Mouse (Mus musculus) frontal cortex, postnatal 10 days (tissue): Measurements from ENCODE around the gene F2rl2.

Experiments used
- DNase-seq, 2 experiments: peaks; one replicate each; pipeline ENCODE4 v3.0.0; 2022; ENCODE audit warnings: low spot score in 2 of 2, mixed read lengths in 1 of 2

The F2rl2 gene

DNA sequence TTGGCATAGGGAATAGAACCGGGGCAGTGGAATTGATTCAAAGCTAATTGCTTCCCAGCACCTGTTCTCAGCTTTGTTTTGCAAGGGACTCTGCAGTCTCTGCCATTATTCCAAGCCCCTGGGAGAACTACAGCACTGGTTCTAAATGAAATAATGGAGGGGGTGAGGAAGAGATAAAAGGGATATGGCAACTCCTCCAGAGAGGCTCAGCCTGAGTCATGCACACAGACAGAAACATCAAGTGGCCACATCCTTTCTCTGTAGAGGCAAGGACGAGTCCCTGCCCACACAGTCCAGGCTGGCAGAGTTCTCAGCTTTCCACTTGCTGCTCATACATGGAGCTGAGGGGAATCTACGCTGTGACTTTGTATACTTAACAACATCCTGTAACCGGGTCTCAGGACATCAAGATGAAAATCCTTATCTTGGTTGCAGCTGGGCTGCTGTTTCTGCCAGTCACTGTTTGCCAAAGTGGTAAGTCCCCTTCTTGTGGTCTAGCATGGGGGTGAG is at the start of gene F2rl2:
Gene F2rl2 (plus strand): TSS at position 200 of the 510 bp plus-strand sequence.
- no peak for DNase-seq

DNA sequence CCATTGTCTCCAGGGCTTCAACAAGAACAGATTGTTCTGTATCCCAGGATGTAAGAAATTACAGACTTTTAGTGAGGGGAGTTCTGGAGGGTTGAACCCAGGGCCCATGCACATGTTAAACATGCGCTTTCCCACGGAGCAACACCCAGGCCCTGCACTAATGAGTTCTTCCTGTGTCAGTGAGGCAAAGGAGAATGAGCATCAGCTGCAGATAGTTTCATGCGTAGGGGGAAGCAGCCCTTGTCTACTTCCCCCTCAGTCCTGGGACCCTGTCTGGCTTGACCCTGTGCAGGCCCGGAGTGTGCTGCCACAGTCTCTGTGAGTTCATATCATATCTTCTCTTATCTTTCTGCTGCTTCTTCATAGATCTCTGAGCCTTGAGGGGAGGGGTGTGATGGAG is 49.4 kb upstream of the F2rl2 start:
- no peak for DNase-seq

DNA sequence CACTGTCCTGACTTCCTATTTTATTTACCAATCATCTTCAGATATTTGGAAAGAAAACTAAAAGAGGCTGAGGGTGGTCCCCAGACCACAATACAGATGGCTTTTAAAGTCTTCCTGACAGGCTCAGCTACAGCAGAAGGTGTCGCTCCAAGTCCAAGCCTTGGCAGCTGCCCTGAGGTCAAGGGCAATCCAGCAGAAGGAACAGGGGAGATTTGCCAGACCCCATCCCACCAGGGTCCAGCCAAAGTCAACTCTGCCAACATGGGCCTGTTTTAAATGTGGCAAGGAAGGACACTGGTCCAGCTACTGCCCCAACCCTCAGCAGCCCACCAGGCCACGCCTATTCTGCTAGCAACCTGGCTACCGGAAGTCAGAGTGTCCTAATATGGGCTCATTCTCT is 46.7 kb upstream of the F2rl2 start:
- no peak for DNase-seq

DNA sequence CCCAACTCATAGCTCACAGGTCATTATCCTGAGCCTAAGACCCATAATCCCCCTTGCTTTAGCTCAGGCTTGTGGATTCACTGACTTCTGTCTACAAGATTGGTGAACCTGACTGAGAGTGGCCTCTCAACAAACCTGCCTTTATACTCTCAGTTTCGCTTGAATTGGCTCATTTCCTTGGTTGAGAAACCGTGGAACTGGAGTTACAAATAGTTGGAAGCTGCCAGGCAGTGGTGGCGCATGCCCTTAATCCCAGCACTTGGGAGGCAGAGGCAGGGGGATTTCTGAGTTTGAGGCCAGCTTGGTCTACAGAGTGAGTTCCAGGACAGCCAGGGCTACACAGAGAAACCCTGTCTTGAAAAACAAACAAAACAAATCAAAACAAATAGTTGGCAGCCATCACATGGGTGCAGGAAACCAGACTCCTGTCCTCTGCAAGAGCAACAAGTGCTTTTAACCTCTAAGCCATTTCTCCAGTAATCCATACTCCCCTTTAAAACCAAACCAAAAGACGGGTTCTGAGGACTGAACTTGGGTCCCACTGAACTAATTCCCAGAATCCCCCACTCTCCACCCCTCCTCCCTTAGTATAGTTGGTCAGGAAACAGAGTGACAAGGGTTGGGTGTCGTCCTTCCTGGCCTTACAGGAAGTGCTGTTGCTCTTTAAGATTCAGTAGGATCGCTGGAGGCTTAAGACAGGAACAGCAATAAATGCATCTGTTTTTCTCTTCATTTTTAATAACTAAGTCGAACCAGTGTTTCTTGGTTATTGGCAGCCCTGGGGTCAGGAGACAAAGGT is 44.6 kb upstream of the F2rl2 start:
- no peak for DNase-seq

DNA sequence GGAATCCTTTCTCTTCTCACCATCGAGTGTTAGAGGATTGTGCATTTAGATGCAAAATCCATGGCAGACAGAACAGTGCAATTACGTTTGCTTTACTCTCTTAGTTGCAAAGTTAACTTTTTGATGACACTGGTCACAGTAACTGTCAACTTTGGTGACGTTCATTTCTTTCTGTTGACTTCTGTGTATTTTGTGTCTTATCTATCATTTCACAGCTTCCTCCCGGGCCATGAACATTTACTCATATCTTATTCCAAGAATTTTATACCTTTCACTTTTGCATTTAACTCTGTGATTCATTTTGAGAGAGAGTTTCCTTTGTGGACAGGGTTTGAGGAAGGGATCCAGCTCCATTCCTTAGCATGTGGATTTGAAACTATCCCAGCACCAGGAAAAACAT is 43.0 kb upstream of the F2rl2 start:
- no peak for DNase-seq

DNA sequence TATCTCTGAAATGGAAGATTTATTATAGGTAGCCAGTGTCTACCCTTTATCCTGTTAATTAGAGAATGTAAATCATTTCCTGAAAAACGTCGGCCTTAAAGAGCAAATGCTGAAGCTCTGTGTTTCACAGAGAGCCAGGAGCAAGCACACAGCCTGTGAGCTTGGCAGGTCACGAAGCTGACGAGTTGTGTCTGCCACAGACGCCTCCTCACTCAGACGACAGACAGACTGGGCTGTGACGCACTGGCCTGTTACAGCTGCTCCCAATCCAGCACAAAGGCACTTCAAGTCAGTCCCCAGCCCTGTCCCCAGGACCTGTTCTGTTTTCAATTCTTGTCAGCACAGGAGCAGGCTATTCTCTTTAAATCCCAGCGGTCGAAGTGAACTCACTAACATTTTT is 41.4 kb upstream of the F2rl2 start:
- DNase-seq = no peak

DNA sequence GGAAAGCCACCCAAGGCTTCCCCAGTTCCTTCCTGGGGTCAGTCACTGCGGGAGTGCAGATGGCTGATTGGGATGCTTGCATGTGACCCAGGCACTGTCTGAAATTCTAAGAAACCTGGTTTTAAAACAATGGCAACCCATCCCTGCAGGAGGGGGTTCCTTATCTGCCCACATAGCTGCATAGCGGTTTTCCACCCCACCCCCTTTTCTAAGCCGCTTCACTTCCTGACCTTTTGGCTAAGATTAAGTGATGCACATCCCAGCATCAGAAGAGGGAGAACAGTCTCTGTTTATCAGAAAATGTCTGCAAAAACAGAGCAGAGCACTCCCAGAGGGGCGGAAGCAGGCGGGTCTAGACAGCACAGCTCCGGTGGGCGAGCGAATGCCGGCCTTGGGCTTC is 39.5 kb upstream of the F2rl2 start:
- no peak for DNase-seq

DNA sequence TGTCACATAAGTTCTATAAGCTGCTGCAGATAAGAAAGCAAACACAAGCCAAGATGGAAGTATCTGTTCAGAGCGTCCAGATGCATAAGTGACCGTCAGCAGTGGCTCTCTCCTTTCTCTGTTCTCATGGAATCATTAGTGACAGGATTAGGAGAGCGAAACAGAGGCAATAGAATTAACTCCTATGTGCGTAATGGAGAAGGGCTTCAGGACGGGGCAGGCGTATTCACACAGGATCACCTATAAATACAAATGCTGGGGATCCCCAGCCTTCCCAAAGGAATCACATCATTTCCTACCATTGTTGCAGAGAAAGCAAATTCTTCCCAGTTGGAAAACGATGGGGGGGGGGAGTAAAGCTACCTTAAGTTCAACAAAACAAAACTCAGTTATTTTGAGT is 37.2 kb upstream of the F2rl2 start:
- no peak for DNase-seq

DNA sequence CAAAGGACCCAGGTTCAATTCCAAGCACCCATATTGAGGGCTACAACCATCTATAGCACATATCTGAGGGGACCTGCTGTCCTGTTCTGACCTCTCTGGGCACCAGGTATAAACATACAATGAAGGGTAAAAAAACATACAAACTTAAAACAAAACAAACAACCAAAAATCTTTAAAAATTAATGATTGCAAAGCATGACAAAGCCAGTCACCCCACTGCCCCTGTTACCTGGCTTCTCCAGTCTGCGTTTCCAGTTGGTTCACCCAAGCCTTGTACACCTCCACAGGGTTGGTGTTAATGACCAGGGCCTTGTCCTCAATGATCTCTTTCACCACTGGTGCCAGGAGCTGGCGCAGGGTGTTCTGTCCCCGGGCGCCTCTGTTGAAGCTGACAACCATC is 32.8 kb upstream of the F2rl2 start:
- DNase-seq = no peak

DNA sequence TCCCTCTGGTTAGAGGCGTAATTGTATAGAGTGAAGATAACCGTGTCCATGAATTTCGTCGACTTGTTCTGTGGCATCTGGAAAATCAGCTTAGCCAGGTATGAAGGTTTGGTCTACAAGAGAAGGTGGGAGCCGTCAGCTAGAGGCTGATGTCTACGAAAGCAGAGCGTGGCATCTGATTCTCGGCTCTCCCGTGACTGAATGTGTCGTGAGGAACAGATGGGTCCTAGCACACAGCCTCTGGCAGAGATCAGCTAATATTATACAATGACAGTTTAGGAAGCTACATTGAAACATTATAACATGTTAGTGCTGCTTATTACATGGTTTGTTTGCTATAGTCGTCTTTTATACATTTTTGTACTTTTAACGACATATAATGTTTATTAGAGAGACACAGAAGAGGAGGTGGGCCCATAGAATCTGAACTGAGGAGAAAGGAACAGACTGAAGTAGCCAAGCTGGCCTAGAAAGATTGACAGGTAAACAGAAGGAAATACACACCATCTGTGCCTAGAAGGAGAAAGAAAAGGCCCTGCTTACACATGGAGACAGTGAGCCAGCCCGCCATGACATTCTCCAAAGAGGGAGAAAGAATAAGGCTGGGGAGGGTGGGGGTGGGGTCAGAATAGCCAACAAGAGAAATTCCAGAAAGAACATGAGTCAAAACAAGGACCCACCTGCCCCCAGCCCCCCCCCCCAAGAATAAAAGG is 30.9 kb upstream of the F2rl2 start:
- no peak for DNase-seq

DNA sequence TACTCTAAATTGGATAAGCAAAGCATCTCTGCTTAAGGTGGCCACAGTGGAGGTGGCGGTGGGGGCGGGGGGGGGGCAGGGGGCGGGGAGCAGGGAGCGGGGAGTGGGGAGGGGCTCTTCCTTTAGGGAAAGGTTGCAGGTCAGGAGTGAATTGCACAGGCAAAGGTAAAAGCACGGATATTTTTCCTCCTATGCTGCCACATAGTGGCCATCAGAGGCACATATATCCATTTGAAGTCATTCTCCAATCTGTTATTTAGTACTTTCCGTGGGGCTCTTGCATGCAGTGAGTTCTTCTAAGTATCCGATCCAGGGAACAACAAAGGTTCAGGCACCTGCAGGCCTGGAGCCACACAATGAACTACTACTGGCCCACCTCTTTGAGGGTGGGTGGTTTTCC is 29.4 kb upstream of the F2rl2 start:
- DNase-seq = no peak

DNA sequence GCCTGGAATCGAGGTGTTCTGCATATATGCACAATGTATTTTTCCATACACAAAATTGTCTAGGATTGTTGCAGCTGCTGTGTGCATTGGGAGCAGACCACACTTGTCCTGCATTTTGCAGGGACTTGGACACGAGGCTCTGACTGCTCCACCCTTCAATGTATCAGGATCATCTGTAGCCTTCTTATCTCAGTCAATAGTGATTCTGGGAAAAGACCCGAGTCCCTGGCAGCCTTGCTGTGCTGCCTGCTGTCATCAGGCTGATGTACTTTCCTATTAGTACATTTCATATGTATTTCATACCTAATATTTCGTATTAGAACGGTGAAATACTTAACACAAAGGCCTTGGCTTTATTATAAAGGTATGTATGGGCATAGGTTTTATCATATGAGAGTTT is 26.1 kb upstream of the F2rl2 start:
- no peak for DNase-seq

DNA sequence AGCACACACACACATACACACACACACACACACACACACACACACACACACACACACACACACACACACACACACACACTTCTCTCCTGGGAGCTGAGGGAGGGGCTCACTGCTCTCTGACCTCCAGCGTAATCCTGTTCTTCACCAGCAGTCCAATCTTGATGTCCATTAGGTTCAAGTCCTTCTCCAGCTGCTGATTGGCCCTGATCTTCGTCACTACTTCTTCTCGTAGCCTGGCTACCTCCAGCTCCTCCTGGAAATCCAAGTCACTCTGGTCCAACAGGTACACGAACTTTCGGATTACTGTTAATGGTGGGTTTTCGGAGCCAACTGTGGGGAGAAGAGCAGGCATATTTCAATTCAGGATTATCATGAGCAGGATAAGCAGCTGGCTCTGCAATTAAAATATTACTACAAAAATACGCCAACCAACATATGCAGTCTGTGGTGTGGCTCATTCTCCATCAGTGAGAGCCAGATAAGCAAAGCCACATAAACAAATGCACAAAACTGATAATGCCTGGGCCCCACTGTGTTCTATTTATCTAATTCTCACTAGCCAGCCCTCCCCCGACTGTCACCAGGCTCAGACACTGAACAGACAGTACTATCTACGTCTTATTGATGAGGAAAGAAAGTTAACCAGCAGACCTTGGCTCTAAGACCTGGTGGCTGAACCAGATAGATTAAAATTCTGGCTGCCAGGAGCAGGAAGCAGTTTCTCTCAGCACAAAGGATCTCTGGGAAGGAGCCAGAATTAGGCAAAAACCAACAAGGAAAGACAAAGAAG is 25.4 kb upstream of the F2rl2 start:
- no peak for DNase-seq

DNA sequence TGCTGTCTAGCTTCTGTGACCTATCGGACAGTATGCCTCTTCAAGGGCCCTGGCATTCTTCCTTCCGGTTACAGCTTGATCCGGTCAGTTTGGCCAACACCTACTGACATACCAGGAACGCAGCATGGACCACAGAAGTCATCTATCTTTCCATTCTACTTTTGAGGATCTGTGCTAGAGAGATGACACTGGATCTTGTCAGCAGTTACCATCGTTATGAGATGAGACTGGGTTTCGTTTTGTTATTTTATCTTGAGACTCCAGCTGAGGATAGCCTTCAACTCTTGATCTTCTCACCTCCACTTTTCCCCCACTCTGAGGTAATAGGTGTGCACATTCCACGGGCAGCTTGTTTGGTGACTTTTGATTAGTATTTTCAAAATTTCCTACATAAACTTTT is 24.3 kb upstream of the F2rl2 start:
- no peak for DNase-seq

DNA sequence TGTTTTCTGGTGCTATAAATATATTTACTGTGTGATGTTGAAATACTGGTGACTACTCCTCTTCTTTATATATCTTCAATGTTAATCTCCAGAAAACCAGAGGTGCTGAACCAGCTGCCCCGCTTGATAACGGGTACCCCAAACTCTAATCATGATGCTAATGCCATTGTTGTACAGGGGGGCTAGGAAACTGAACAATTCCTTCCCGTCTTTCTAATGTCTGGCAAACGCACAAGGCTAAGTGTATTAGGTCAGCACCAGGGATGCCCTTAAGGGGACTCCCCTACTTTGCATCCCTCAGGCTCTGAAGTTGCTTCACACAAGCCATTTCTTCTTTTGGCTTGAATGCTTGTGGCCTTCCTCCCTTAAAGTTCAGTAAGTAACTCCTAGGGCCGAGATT is 17.6 kb upstream of the F2rl2 start:
- DNase-seq = no peak

DNA sequence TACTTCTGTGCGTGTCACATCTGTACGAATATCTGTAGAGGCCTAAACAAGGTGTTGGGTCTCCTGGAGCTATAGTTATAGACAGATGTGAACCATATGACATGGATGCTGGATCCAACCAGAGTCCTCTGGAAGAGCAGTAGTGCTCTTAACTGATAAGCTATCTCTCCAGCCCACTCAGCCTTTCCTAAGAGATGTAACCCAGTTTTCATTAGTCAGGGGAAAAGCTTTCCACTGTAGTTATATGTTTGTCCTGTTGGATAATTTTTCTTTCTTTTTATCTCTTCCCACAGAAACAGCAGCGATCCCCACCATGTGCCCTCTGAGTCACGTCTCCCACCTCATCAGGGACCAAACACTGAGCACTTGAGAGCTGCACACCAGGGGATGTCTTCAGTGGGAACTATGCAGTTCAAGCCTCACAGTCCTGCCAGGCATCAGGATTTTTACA is 17.1 kb upstream of the F2rl2 start:
- no peak for DNase-seq

DNA sequence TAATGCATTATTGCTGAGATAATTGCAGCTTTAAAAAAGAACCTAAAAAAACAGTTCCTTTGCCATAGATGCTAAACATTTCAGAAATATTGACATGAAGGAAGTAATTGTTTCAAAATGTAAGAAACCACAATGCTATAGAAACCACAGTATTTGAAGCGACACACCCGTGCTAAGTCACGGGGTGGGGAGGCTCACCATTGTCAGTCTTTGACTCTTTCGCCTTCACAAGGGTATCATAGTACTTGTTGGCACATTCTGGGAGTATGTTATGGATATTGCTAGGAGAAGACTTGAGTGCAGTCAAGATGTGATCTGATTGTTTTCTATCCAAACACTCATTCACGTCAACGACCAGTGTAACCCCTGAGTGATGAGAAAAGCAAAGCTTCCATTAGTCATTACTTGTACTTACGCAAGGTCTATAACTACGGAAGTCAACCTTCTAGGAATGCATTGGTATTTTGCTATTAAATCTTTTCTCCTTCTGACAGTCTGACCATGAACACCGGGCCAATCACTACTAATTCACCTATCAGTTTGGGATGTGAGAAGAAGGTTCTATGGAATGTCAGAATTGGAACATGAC is 11.9 kb upstream of the F2rl2 start:
- no peak for DNase-seq

DNA sequence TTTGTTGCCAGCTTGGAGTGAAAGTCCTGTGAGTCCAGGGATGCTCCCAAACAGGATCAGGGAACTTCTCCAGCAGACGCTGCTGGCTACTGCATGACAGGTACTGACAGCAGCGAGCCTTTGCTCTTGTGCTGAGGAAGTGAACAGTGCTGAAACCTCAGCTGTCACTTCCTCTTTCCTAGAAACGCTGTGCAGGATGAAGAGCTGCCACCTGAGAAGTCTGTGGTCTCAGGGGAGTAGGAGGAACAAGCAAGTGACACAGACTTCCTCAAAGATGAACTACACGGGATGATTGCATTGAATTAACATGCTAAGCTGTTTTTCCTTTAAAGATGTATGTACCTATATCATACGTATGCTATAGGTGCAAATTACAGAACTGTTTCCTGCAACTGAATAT is 10.9 kb upstream of the F2rl2 start:
- no peak for DNase-seq

DNA sequence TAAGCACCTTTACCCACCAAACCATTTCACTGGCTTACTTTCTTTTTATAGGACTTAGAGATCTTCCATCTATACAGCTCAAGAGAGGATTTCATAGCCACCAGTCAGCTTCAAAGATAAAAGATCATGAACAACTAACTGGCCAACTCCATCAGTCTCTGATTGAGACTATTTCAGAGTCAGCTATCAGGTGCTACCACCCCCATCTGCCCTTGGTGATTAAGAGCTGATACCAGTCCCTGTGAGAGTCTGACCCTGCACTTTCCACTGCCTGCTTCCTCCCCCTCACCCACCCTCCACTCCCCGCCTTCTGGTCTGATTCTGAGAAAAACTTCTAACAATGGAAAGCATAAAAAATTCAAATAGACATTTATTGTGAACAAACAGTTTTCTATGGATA is 8.1 kb upstream of the F2rl2 start:
- no peak for DNase-seq

DNA sequence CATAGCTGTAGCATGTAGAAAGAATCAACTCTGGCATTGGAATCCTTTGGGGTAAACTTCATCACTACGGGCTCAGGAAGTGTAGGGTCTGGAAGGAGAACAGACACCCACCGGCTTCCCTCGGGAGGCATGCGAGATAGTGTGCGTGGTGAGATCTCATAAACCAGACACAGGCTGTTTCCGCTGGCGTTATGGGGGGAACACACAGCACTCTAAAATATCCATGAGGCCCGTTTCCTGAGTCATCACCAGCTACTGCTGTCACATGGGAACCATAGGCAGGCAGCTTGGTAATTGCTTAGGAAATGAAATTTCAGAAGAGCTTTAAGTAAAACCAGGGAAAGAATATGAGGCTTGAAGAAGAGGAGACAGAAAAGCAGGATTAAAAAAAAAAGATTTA is 4.5 kb upstream of the F2rl2 start:
- no peak for DNase-seq

DNA sequence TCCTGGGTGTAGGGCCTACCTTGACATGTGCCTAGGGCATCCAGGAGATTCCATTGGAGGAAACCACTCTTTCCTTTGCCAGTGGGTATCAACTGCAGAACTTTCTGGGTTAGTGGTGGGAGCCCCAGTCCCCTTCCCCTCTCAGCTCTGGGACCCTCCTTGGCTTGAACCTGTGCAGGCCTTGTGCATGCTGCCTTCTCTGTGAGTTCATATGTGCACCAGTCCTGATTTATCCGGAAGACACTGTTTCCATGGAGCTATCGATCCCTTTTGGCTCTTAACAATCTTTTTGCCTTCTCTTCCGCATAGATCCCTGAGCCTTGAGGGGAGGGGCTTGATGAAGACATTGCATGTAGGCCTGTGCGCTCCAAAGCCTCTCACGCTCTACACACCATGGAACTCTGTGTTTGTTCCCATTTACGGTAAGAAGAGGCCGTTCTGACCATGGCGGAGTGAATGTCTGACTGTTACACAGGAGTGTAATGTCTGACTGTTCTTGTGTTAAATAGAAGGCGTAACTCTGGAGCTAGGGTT is 466 bp upstream of the F2rl2 start:
- DNase-seq = no peak

DNA sequence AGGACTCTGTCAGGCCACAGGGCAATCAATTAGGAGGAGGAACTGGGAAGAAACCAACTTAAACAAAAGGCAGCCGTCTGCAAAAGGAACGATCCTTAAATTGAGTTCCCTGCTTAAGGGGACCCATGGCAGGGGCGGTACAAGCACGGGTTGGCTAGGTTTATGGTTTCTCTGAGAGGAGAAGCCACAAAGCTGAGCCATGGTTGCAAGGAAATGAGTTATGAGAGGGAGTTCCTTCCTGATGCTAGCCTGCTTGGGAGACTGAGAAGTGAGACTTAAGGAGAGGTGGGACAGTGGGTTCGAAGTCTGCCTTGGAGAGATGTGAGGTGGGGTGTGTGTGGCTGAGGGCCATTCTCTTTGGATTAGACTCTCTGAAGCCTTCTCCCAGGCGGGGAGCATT is 1.2 kb downstream of the F2rl2 start:
- no peak for DNase-seq
